Mouse (Mus musculus) neural tube, embryonic 11.5 days (tissue): ENCODE measurements around the gene Slc35b2. TPM values are rescaled to one million over a fixed set of nuclear protein-coding genes. Genes with fewer than 3 reads are reported as not detected.

ENCODE experiments used
- ATAC-seq: fragments of 200-750 bp; cut with Nextera tagmentation; 2 replicates; pipeline ENCODE4 v1.8.0; 2017; ENCODE audit warnings: moderate number of reproducible peaks, mild to moderate bottlenecking, moderate TSS enrichment, moderate library complexity; ENCODE audit not compliant: insufficient read depth, low FRiP score, low TSS enrichment
- DNase-seq: peaks from one replicate; pipeline ENCODE4 v3.0.0-alpha.2; 2015; ENCODE audit warnings: low spot score
- H3K27ac ChIP-seq: fragments of 300-500 bp; sonication (generic); 2 replicates; pipeline ENCODE4 v1.5.1; 2014; ENCODE audit warnings: low read depth, mild to moderate bottlenecking, low read length
- H3K27me3 ChIP-seq: fragments of 300-500 bp; sonication (generic); 2 replicates; pipeline ENCODE4 v1.6.1; 2014; ENCODE audit warnings: mild to moderate bottlenecking, low read length, mixed read lengths; ENCODE audit not compliant: control insufficient read depth, insufficient read depth
- H3K36me3 ChIP-seq: fragments of 300-500 bp; sonication (generic); 2 replicates; pipeline ENCODE4 v1.6.1; 2014; ENCODE audit warnings: mild to moderate bottlenecking, low read length, moderate library complexity, mixed read lengths; ENCODE audit not compliant: control insufficient read depth, insufficient read depth
- H3K4me1 ChIP-seq: fragments of 300-500 bp; sonication (generic); 2 replicates; pipeline ENCODE4 v1.6.1; 2014; ENCODE audit warnings: low read length, mixed read lengths; ENCODE audit not compliant: control insufficient read depth, insufficient read depth
- H3K4me2 ChIP-seq: fragments of 300-500 bp; sonication (generic); 2 replicates; pipeline ENCODE4 v1.6.1; 2014; ENCODE audit warnings: low read depth, mild to moderate bottlenecking, moderate library complexity
- H3K4me3 ChIP-seq: fragments of 300-500 bp; sonication (generic); 2 replicates; pipeline ENCODE4 v1.5.1; 2014; ENCODE audit warnings: low read depth, low read length
- H3K9ac ChIP-seq: fragments of 300-500 bp; sonication (generic); 2 replicates; pipeline ENCODE4 v1.6.1; 2014; ENCODE audit warnings: mild to moderate bottlenecking, low read length
- H3K9me3 ChIP-seq: fragments of 300-500 bp; sonication (generic); 2 replicates; pipeline ENCODE4 v1.6.1; 2016; ENCODE audit warnings: low read length; ENCODE audit not compliant: control insufficient read depth
- WGBS: fragments of 180-500 bp; shearing (Covaris S2); extraction: QIAGEN DNeasy Blood & Tissue Kit; methylation state at CpG from one replicate; pipeline ENCODE4 v1.1.7; 2014; 5-methylcytosine and 5-hydroxymethylcytosine counted together
- polyA plus RNA-seq: library from polyadenylated mRNA; unstranded; fragments of >200 nt; fragmentation: Nextera tagmentation; extraction: Ambion mirVana; gene quantifications from 2 replicates; pipeline ENCODE4 v1.2.1, GENCODE M21; 2014

The Slc35b2 gene
- 101 and 106 TPM in 2 replicates for polyA plus RNA-seq

DNA sequence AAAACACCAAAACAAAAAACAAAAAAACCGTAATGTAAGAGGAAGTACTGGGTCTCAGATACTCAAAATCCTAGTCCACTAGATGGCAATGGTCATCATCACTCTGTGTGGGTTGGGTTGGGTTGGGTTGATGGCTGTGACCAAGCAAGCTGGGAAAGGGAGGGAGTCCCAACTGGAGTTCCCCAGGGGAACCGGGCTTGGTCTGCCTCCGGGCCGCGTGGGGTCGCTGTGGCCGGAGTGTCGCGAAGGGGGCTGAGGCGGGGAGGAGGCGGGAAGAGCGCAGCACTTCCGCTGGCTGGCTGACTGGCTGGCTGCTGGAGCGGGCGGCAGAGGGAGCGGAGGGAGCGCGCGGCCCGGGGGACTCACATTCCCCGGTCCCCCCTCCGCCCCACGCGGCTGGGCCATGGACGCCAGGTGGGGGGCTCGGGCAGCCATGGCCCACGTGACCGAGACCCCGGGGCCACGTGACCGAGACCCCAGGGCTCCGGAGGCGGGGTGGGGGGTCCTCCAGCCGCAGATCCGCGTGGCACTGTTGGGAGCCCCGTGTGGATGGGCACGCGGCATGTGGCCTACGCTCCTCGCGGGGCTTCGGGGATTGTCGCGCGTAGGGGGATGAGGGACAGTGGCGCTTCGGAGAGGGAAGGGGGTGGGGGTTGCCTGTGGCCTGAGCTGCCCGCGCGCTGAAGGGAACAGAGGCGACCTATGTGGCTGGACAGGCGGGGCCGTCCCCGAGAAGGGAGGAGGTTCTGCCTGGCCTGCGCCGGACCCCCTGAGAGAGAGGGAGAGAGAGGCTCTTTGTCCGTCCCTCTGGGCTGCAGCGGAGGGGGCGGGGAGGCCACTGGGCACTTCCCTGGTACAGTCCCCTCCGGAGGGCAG lies at the start of gene Slc35b2:
Gene Slc35b2 (plus strand): TSS at position 220 of the 876 bp plus-strand sequence.
- H3K4me2 ChIP-seq, result peak within 1 kb of the TSS; percentile 96
- peak within 1 kb of the TSS; percentile 77 for H3K27ac ChIP-seq
- WGBS, result under 1% methylated on average over 56 of the region's 61 CpGs
- DNase-seq, result peak; percentile 93
- H3K4me3 ChIP-seq, result peak within 1 kb of the TSS; percentile 84
- H3K36me3 ChIP-seq, result peaks cover 16% of the 10 kb centered on the region
- no peaks in the 10 kb centered on the region for H3K27me3 ChIP-seq
- peaks cover 6% of the 10 kb centered on the region for H3K4me1 ChIP-seq
- peak within 1 kb of the TSS; percentile 84 for H3K9ac ChIP-seq
- peak; percentile 78 for ATAC-seq
- no peaks in the 10 kb centered on the region for H3K9me3 ChIP-seq

GRCm38 (mm10) chr17:45515204-45515726 lies 48.4 kb upstream of the Slc35b2 start:
- Histone ChIP-seq H3K36me3 (no peaks in the 10 kb centered on the region), H3K27me3 (no peaks in the 10 kb centered on the region), H3K4me3 (no peak overlapping the region), H3K9ac (no peak overlapping the region), H3K4me2 (no peak overlapping the region), H3K4me1 (no peaks in the 10 kb centered on the region), H3K9me3 (no peaks in the 10 kb centered on the region), H3K27ac (no peak overlapping the region)
- 61% methylated on average over 14 of the region's 15 CpGs for WGBS
- DNase-seq (no peak), ATAC-seq (no peak)

DNA sequence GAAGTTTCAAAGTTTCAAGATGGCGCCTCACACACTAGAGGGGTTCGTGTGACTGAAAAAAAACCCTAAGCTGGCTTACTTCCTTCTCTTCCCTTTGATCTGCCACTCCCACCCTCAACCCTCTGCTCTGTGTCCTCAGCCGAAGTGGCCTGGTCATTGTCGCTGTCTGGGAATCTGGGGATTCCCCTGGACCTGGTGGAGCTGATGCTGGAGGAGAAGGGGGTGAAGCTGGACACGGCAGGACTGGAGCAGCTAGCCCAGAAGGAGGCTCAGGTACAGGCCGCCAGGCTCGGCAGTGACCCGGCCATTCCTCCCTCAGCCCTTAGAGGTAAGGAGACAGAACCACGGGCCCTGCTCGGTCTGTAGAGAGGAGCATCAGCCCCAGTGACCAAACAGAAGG lies 47.9 kb upstream of the Slc35b2 start:
- no peaks in the 10 kb centered on the region for H3K27me3 ChIP-seq
- H3K4me2 ChIP-seq, result no peak overlapping the region
- H3K27ac ChIP-seq, result no peak overlapping the region
- H3K9me3 ChIP-seq, result no peaks in the 10 kb centered on the region
- H3K9ac ChIP-seq, result no peak overlapping the region
- ATAC-seq (no peak), DNase-seq (no peak)
- 85% methylated on average over 10 of the region's 10 CpGs for WGBS
- H3K4me3 ChIP-seq, result no peak overlapping the region
- H3K36me3 ChIP-seq, result no peaks in the 10 kb centered on the region
- H3K4me1 ChIP-seq, result no peaks in the 10 kb centered on the region

GRCm38 (mm10) chr17:45516488-45516887 lies 47.2 kb upstream of the Slc35b2 start:
- no peak overlapping the region for H3K4me2 ChIP-seq
- no peak overlapping the region for H3K27ac ChIP-seq
- no peak overlapping the region for H3K9ac ChIP-seq
- no peak overlapping the region for H3K4me3 ChIP-seq
- ATAC-seq (peak; percentile 21; the same call in 1 of the 2 replicates), DNase-seq (peak; percentile 76)
- no peaks in the 10 kb centered on the region for H3K27me3 ChIP-seq
- no peaks in the 10 kb centered on the region for H3K9me3 ChIP-seq
- H3K4me1 ChIP-seq, result no peaks in the 10 kb centered on the region
- H3K36me3 ChIP-seq, result no peaks in the 10 kb centered on the region
- WGBS, result 57% methylated on average over 8 of the region's 8 CpGs

DNA sequence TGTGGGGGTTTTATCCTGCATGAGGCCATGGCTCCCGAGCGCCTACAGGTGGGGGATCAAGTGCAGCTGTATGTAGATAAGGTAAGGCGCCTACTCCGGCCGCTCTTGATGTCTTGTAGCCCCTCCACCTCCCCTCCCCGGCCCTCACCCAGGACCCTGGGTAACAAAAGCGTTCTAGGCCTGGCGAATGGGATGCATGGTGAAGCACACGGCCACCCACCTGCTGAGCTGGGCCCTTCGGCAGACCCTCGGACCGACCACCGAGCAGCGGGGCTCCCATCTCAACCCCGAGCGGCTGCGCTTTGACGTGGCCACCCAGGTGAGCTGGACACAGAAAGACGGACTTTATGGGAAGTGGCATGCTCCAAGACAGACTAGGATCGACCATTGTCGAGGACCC lies 46.5 kb upstream of the Slc35b2 start:
- ATAC-seq, result no peak

DNA sequence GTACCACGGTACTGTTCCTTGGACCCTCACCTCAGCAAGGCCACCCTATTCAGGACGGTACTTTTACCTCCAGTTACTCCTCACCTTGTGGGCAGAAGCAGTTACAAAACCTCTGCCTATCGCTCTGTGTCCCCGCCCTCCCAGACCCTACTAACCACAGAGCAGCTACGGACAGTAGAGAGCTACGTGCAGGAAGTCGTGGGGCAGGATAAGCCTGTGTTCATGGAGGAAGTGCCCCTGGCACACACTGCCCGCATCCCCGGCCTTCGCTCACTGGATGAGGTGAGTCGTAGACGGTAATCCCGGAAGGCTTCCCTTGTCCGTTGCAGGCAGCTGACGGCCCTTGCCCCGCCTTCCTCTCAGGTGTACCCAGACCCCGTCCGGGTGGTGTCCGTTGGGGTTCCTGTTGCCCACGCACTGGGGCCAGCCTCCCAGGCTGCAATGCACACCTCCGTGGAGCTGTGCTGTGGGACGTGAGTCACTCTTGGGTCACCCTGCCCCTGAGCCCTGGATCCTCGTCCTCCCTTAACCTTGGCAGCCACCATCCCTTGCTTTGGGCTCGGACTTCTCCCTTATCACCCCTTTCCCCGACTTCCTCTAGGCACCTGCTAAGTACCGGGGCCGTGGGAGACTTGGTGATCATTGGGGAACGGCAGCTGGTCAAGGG lies 46.0 kb upstream of the Slc35b2 start:
- no peak overlapping the region for H3K4me2 ChIP-seq
- no peak overlapping the region for H3K9ac ChIP-seq
- H3K4me3 ChIP-seq, result no peak overlapping the region
- WGBS, result 91% methylated on average over 28 of the region's 28 CpGs
- H3K36me3 ChIP-seq, result no peaks in the 10 kb centered on the region
- H3K27ac ChIP-seq, result no peak overlapping the region
- H3K27me3 ChIP-seq, result no peaks in the 10 kb centered on the region
- ATAC-seq (no peak), DNase-seq (no peak)
- H3K9me3 ChIP-seq, result no peaks in the 10 kb centered on the region
- H3K4me1 ChIP-seq, result no peaks in the 10 kb centered on the region; the same call in 1 of the 2 replicates

More for the DNA sequence above, 46.5 kb upstream of the Slc35b2 start:
- Histone ChIP-seq H3K4me1 (no peaks in the 10 kb centered on the region), H3K27me3 (no peaks in the 10 kb centered on the region), H3K4me3 (no peak overlapping the region), H3K9ac (no peak overlapping the region), H3K4me2 (no peak overlapping the region), H3K27ac (no peak overlapping the region), H3K36me3 (no peaks in the 10 kb centered on the region), H3K9me3 (no peaks in the 10 kb centered on the region)
- WGBS, result 91% methylated on average over 21 of the region's 21 CpGs
- DNase-seq, result no peak

GRCm38 (mm10) chr17:45518766-45519475 lies 44.8 kb upstream of the Slc35b2 start:
- no peak for ATAC-seq
- no peak for DNase-seq

DNA sequence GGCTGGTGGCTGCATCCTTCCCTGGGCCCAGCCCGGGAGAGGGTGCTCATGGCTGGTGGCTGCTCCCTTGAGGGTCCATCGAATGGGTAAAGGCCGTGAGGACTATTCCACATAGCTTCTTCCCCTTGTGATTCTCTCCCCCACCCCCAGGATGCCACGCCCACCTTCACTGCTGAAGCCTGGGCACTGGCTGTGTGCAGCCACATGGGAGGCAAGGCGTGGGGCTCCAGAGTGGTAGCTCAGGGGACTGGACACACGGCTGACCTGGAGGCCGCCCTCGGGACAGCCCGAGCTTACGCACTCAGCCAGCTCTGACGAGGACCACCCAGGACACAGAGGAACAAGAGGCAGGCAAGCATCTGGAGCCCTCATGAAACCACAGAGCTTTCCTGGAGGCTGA lies 43.5 kb upstream of the Slc35b2 start:
- H3K36me3 ChIP-seq, result no peaks in the 10 kb centered on the region
- 76% methylated on average over 11 of the region's 11 CpGs for WGBS
- H3K27ac ChIP-seq, result no peak overlapping the region

More at GRCm38 (mm10) chr17:45518766-45519475, 44.8 kb upstream of the Slc35b2 start:
- Histone ChIP-seq H3K27ac (no peak overlapping the region), H3K4me3 (no peak overlapping the region), H3K4me2 (no peak overlapping the region), H3K4me1 (no peaks in the 10 kb centered on the region; the same call in 1 of the 2 replicates), H3K27me3 (no peaks in the 10 kb centered on the region), H3K9me3 (no peaks in the 10 kb centered on the region), H3K36me3 (no peaks in the 10 kb centered on the region), H3K9ac (no peak overlapping the region)
- 73% methylated on average over 12 of the region's 12 CpGs for WGBS

More for the DNA sequence above, 43.5 kb upstream of the Slc35b2 start:
- no peak overlapping the region for H3K4me2 ChIP-seq
- no peak overlapping the region for H3K4me3 ChIP-seq
- no peaks in the 10 kb centered on the region for H3K27me3 ChIP-seq
- no peaks in the 10 kb centered on the region for H3K9me3 ChIP-seq
- ATAC-seq (no peak), DNase-seq (no peak)
- H3K9ac ChIP-seq, result no peak overlapping the region
- H3K4me1 ChIP-seq, result no peaks in the 10 kb centered on the region; the same call in 1 of the 2 replicates
